Mouse (Mus musculus) spleen, adult 2 months (tissue): ENCODE measurements around the gene Myo10. TPM values are rescaled to one million over a fixed set of nuclear protein-coding genes. Genes with fewer than 3 reads are reported as not detected.
A peak's percentile ranks its signal among the peaks of the same experiment; 100 is the strongest.

Experiments used
- DNase-seq, 2 experiments: peaks; one replicate each; pipeline versions ENCODE4 v3.0.0 to v3.0.0-alpha.2; 2012 to 2021; ENCODE audit warnings: low spot score in 2 of 2, low read depth in 1 of 2
- H3K27ac ChIP-seq: fragments of 200-500 bp; 2 replicates; pipeline ENCODE4 v1.5.1; 2012; ENCODE audit warnings: low read length, inconsistent platforms; ENCODE audit not compliant: insufficient read depth
- H3K27me3 ChIP-seq: fragments of 200-500 bp; 2 replicates; pipeline ENCODE4 v1.6.1; 2012; ENCODE audit warnings: mild to moderate bottlenecking, moderate library complexity, low read length, inconsistent platforms; ENCODE audit not compliant: control insufficient read depth, insufficient read depth
- H3K36me3 ChIP-seq: fragments of 200-500 bp; 2 replicates; pipeline ENCODE4 v1.6.1; 2012; ENCODE audit warnings: mild to moderate bottlenecking, low read length, inconsistent platforms; ENCODE audit not compliant: control insufficient read depth, insufficient read depth
- H3K4me1 ChIP-seq: fragments of 200-500 bp; 2 replicates; pipeline ENCODE4 v1.6.1; 2011; ENCODE audit warnings: inconsistent platforms; ENCODE audit not compliant: control insufficient read depth, insufficient read depth, insufficient read length
- H3K4me3 ChIP-seq: fragments of 200-500 bp; 2 replicates; pipeline ENCODE4 v1.5.1; 2011; ENCODE audit warnings: mild to moderate bottlenecking, inconsistent platforms; ENCODE audit not compliant: insufficient read depth, insufficient read length; ENCODE audit errors: extremely low read depth
- CTCF ChIP-seq: fragments of 200-500 bp; IDR thresholded peaks from 2 replicates; pipeline ENCODE4 v1.5.1; 2011; ENCODE audit warnings: mild to moderate bottlenecking, inconsistent platforms; ENCODE audit not compliant: insufficient read depth, insufficient read length, insufficient replicate concordance; ENCODE audit errors: extremely low read depth
- POLR2A ChIP-seq: fragments of 200-500 bp; IDR thresholded peaks from 2 replicates; pipeline ENCODE4 v1.6.1; 2011; ENCODE audit warnings: low read depth, low read length, inconsistent platforms
- WGBS: fragments of 180-500 bp; shearing (Covaris S2); methylation state at CpG from one replicate; pipeline ENCODE4 v1.1.7; 2018; 5-methylcytosine and 5-hydroxymethylcytosine counted together
- polyA plus RNA-seq: library from polyadenylated mRNA; depleted of rRNA; stranded (reverse); fragments of >200 nt; gene quantifications from 2 replicates; pipeline ENCODE4 v1.2.3, GENCODE M21; 2012; rRNA removed

Gene Myo10
- 14.1 and 14.6 TPM in 2 replicates for polyA plus RNA-seq

DNA sequence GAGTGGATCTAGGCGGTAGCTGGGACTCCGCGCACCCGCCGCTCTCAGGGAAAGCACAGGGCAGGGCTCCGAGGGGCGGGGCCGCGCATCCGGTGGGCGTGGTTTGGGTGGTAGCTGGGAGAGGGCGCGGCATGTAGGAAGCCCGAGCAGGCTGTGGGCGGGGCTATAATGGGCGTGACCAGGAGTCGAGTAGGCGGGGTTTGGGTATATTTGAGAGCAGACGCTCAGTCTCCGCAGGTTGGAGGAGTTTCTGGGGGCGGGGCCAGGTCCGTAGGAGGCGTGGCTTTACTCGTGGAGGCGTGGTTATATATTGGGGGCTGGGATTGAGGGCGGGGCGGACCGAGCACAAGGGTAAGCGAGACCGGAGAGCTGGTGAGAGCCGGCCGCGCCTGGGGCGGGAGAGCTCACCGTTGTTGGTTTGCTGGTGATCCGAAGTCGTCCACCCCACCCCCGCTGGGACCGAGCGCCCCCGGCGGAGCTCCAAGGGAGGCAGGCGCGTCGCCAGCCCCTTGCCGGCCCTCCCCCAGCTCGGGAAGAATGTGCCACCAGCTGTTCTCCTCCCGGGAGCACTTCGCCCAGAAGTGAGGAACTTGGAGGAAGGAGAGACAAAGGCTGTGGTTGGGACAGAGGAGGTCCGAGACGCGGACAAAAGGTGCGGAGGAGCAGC lies at the start of gene Myo10:
Myo10 (plus strand) TSS at position 326 of the 667 bp plus-strand sequence.
- Histone ChIP-seq H3K27ac (peak within 1 kb of the TSS; percentile 40), H3K36me3 (no peaks in the 10 kb centered on the region), H3K27me3 (peaks cover 10% of the 10 kb centered on the region), H3K4me3 (peak within 1 kb of the TSS; percentile 76), H3K4me1 (no peaks in the 10 kb centered on the region; the same call in 1 of the 2 replicates)
- DNase-seq, result peak; percentile 95 to 100
- TF ChIP-seq CTCF, result no peak
- TF ChIP-seq POLR2A, result peak; percentile 47; the same call in 1 of the 2 replicates
- WGBS, result under 1% methylated on average over 53 of the region's 53 CpGs

DNA sequence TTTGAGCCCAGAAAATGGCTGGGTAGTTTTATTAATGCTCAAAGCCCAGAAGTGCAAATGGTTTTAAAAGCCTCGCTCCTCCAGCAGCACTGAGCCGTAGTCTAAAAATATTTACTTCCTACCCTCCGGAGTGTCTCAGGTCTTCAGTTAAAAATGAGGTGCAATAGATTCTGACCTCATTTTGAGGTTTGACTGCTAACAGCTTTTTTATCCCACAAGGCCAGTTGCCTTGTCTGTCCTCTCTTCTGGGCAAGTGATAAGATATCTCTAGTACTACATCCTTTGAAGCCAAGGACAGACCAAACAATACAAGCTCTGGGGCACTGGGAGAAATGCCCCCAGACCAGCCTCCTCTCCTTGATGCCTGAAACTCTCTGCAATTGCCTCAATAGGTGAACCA lies 49.2 kb upstream of the Myo10 start:
- DNase-seq, result no peak
- no peak overlapping the region for H3K27ac ChIP-seq
- no peaks in the 10 kb centered on the region for H3K36me3 ChIP-seq
- no peaks in the 10 kb centered on the region for H3K27me3 ChIP-seq
- H3K4me1 ChIP-seq, result no peaks in the 10 kb centered on the region
- no peak overlapping the region for H3K4me3 ChIP-seq
- 23% methylated on average over 3 of the region's 3 CpGs for WGBS
- no peak for TF ChIP-seq CTCF
- no peak for TF ChIP-seq POLR2A

DNA sequence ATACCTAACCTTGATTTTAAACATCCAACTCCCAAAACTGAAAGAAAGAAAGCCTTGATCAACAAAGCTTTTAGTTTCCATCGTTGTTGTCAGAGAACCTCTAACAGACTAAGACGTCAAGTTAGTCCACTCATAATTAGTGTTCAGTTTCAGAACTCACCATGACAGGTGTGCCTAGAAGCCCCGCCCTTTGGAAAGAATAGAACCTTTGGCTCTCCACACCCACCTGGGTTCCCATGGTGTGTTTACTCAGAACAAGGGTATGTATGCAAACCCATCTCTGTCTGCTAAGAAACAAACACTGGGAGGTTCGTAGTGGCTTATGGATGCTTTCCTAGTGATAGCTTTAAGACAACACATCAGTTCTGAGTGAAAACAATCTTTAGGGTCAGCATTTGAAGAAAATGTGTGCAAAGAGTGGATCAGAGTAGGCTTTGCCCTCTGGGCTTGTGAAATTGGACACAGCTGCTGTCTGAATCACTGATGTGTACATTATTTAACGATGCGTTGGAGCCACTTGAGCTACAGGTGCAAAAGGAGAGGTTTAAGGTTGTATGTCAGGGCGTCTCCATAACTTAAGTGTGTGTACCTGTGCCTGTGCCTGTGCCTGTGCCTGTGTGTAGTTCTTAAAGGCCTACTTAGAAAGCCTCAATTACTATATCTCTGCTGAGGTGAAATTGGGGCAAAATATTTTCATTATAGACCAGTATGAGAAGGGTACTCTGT lies 48.3 kb upstream of the Myo10 start:
- Histone ChIP-seq H3K36me3 (no peaks in the 10 kb centered on the region), H3K27ac (no peak overlapping the region), H3K4me1 (no peaks in the 10 kb centered on the region), H3K27me3 (no peaks in the 10 kb centered on the region), H3K4me3 (no peak overlapping the region)
- TF ChIP-seq POLR2A (no peak), CTCF (no peak)
- no peak for DNase-seq
- WGBS, result 84% methylated on average over 7 of the region's 7 CpGs

DNA sequence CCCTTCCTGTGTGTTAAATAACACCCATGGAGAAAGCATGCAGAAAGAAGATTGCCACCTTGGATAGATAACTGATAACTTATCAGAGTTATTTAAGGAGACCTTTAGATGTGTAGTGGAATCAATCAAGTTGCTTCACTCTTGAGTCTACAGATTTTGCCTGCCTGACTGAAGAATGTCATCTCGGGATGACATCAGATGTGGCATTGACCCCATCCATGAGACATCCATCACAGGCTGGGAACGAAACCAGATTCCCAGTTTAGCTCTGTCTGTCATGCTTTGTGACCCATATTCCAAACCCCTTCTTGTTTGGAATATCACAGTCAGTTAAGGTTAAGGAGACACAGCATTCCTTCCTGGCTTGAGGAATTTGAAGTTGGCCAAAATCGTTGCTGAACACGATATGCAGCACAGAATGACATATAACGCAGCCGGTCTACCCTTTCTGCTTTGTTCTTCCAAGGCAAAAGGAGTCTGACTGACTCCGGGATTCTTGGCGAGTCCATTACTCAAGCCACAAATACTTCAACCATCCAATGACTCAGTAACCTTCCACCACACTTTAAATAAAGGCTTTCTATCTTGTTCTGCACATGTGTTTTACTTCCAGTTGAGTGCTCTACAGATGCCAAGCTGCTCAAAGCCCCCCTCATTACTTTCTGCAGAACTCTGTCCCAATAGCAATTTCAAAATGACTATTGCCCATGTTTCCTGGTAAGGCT lies 44.8 kb upstream of the Myo10 start:
- no peak for DNase-seq
- no peaks in the 10 kb centered on the region for H3K4me1 ChIP-seq
- TF ChIP-seq POLR2A (no peak), CTCF (no peak)
- 84% methylated on average over 8 of the region's 8 CpGs for WGBS
- H3K27me3 ChIP-seq, result no peaks in the 10 kb centered on the region
- H3K4me3 ChIP-seq, result no peak overlapping the region
- H3K36me3 ChIP-seq, result no peaks in the 10 kb centered on the region
- no peak overlapping the region for H3K27ac ChIP-seq

DNA sequence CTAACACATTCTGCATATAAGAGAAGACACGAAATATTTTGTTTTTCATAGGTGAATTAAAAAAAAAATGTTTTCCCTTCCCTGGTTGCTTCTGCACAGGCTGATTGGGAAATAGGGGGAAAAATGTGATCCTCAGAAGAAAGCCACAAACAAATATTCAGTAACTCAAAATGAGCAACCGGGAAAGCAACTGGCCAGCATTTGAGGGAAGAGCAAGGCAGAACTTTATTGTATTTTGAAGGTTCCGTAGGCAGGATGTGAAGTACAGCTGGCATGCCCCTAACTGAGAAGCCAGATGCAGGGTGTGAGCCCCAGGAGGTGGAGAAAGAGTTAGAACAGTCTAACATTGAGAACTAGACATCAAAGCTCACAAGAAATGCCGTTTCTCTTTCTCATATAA lies 44.0 kb upstream of the Myo10 start:
- DNase-seq, result no peak
- TF ChIP-seq POLR2A, result no peak
- no peak for TF ChIP-seq CTCF
- Histone ChIP-seq H3K36me3 (no peaks in the 10 kb centered on the region), H3K4me1 (no peaks in the 10 kb centered on the region), H3K27me3 (no peaks in the 10 kb centered on the region), H3K4me3 (no peak overlapping the region), H3K27ac (no peak overlapping the region)
- 42% methylated on average over 4 of the region's 4 CpGs for WGBS

DNA sequence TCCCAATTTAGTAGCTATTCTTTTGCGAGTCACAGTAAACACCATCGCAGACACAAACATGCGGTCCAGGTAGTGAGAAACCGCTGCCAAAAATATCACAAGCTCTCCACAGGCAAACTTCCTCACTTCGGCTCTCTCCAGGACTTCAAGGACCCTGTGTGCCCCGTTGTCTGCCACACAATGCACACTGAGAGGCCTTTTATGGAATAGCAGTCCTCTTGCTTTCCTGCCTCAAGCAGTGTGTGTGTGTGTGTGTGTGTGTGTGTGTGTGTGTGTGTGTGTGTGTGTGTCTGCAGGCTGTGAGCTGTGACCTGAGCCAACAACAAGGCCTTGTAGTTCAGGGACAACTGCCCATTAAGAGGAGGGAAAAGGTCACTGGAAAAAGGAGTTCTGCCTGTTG lies 41.6 kb upstream of the Myo10 start:
- H3K4me1 ChIP-seq, result no peaks in the 10 kb centered on the region
- TF ChIP-seq CTCF (no peak), POLR2A (no peak)
- WGBS, result 13% methylated on average over 6 of the region's 6 CpGs
- no peak overlapping the region for H3K27ac ChIP-seq
- DNase-seq, result no peak
- no peak overlapping the region for H3K4me3 ChIP-seq
- no peaks in the 10 kb centered on the region for H3K27me3 ChIP-seq
- H3K36me3 ChIP-seq, result no peaks in the 10 kb centered on the region
